Mouse (Mus musculus) thymus, postnatal 4 days (tissue): ENCODE results near the gene Sphk1.

Source experiments
- DNase-seq: peaks from one replicate; pipeline ENCODE4 v3.0.0; 2021

The Sphk1 gene

DNA sequence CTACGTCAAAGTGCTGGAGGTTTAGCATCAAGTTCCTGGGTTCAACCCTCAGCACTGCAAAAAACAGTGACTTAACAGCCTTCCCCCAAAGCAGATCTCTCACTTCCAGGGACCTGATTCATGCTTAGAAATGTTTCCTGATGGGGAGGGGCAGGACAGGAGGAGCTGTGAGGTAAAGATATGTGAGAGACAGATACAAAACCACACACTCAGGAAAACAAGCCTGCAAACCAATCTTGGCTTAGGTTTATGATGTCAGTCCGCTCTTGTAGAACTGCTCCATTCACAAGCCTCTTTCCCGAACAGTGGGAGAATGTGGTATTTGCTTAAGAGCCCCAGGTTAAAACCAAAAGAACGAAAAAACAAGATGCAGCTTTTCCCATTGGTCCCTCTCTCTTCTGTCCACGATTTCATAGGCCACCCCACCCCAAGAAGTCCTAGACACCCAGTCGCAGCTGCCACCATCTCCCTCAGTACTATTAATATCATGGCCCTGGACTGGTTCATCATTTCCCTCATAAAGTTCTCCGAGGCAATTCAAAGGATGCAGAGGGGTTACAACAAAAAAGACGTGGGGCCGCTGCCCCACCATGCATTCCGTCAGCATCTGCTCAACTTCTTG lies 49.4 kb downstream of the Sphk1 start:
- no peak for DNase-seq

DNA sequence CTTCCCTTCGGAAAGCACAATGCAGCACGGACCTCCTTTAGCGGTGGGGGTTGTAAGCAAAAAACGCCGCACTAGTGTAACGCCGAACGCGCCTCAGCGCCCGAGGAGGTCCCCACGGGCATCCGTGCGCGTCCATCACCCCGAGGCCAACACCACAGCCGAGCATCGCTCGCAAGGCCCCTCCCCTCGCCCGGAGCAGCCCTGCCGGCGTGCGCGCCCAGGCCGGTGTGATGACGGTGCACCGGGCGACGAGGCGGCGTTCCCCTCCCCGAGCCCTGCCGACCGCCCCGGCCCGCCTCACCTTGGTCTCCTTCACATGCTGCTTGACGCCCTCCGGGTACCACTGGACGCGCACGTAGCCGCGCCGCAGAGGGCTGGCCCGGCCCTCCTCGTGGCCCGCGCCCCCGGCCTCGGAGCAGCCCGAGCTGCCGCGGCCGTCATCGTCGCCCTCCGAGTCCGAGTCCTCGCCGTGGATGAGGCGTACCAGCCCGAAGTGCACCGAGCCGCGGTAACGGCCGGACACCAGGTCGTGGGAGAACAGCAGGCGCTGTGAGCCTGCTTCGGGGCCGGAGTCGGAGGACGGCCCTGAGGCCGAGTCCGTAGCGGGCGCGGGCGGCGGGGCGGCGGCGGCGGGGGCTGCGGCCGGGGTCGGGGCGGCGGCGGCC lies 50.1 kb downstream of the Sphk1 start:
- DNase-seq = peak; percentile 74

DNA sequence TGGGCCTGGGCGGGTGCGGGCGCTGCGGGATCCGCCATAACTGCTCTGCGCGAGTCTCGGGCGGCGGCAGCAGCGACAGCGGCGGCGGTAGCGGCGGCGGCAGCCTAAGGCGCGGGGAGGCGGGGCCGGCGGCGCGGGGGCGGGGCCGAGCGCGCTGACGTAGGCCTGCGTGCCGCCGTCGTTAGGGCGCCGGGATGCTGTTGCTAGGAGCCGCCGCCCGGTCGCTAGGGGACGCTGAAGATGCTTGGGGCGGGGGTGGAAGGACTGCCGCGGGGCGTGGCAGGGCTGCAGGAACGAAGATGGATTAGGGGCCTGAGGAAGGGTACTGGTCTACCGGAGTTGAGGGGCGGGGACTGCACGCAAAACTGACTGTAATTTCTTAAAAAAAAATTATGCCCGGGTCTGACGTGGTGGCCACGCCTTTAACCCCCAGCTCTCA lies 50.7 kb downstream of the Sphk1 start, which contains the start of gene Ube2o:
Gene Ube2o (minus strand): TSS at position 72 of the 439 bp plus-strand sequence.
- peak; percentile 95 for DNase-seq

GRCm38 (mm10) chr11:116585682-116586081 lies 55.0 kb downstream of the Sphk1 start:
- DNase-seq = no peak
